Mouse (Mus musculus) limb, embryonic 13.5 days (tissue): ENCODE measurements around the gene Efna1. TPM values are rescaled to one million over a fixed set of nuclear protein-coding genes. Genes with fewer than 3 reads are reported as not detected.

Experiments used
- ATAC-seq: fragments of 200-750 bp; cut with Nextera tagmentation; 2 replicates; pipeline ENCODE4 v1.8.0; 2017; ENCODE audit warnings: low read depth, moderate number of reproducible peaks, moderate TSS enrichment; ENCODE audit not compliant: low FRiP score
- H3K27ac ChIP-seq: fragments of 300-500 bp; sonication (generic); 2 replicates; pipeline ENCODE4 v1.5.1; 2015; ENCODE audit warnings: inconsistent platforms, mild to moderate bottlenecking, moderate library complexity
- H3K27me3 ChIP-seq: fragments of 300-500 bp; sonication (generic); 2 replicates; pipeline ENCODE4 v1.6.1; 2015; ENCODE audit warnings: mild to moderate bottlenecking, inconsistent platforms
- H3K36me3 ChIP-seq: fragments of 300-500 bp; sonication (generic); 2 replicates; pipeline ENCODE4 v1.6.1; 2015; ENCODE audit warnings: inconsistent platforms, mild to moderate bottlenecking, moderate library complexity
- H3K4me1 ChIP-seq: fragments of 300-500 bp; sonication (generic); 2 replicates; pipeline ENCODE4 v1.6.1; 2015; ENCODE audit warnings: inconsistent platforms
- H3K4me2 ChIP-seq: fragments of 300-500 bp; sonication (generic); replicated peaks from 2 replicates; pipeline ENCODE4 v1.6.1; 2015; ENCODE audit warnings: inconsistent platforms, mild to moderate bottlenecking, moderate library complexity
- H3K4me3 ChIP-seq: fragments of 300-500 bp; sonication (generic); 2 replicates; pipeline ENCODE4 v1.5.1; 2015; ENCODE audit warnings: moderate library complexity, mild to moderate bottlenecking, inconsistent platforms
- H3K9ac ChIP-seq: fragments of 300-500 bp; sonication (generic); 2 replicates; pipeline ENCODE4 v1.6.1; 2015; ENCODE audit warnings: mild to moderate bottlenecking, inconsistent platforms
- H3K9me3 ChIP-seq: fragments of 300-500 bp; sonication (generic); 2 replicates; pipeline ENCODE4 v1.6.1; 2016; ENCODE audit warnings: inconsistent platforms
- WGBS: fragments of 180-500 bp; shearing (Covaris S2); methylation state at CpG from one replicate; pipeline ENCODE4 v1.1.7; 2015; 5-methylcytosine and 5-hydroxymethylcytosine counted together
- polyA plus RNA-seq: library from polyadenylated mRNA; unstranded; fragments of >200 nt; fragmentation: Nextera tagmentation; extraction: Ambion mirVana; gene quantifications from 2 replicates; pipeline ENCODE4 v1.2.1, GENCODE M21; 2015

Efna1 gene
- polyA plus RNA-seq, 1 experiment from 2014 or later, result 44.0 TPM

GRCm38 (mm10) chr3:89304440-89304839 lies 23.5 kb upstream of the Efna1 start:
- peaks cover 28% of the 10 kb centered on the region for H3K4me1 ChIP-seq
- H3K4me3 ChIP-seq, result no peak overlapping the region
- no peak overlapping the region for H3K4me2 ChIP-seq
- H3K9me3 ChIP-seq, result no peaks in the 10 kb centered on the region
- WGBS, result 65% methylated on average over 6 of the region's 6 CpGs
- ATAC-seq, result no peak
- H3K36me3 ChIP-seq, result no peaks in the 10 kb centered on the region
- no peaks in the 10 kb centered on the region for H3K27me3 ChIP-seq
- H3K27ac ChIP-seq, result no peak overlapping the region
- H3K9ac ChIP-seq, result no peak overlapping the region

- 60% methylated on average over 2 of the region's 2 CpGs for WGBS
- Histone ChIP-seq H3K36me3 (no peaks in the 10 kb centered on the region), H3K4me3 (no peak overlapping the region), H3K27me3 (no peaks in the 10 kb centered on the region), H3K4me2 (no peak overlapping the region), H3K9ac (no peak overlapping the region), H3K27ac (no peak overlapping the region), H3K9me3 (no peaks in the 10 kb centered on the region), H3K4me1 (peaks cover 23% of the 10 kb centered on the region)
- ATAC-seq, result no peak
Observed at GRCm38 (mm10) chr3:89300514-89300913, 19.6 kb upstream of the Efna1 start.

- H3K27ac ChIP-seq, result no peak overlapping the region
- H3K4me3 ChIP-seq, result peak overlapping the region; percentile 33
- H3K4me1 ChIP-seq, result peaks cover 19% of the 10 kb centered on the region
- H3K36me3 ChIP-seq, result no peaks in the 10 kb centered on the region
- no peak for ATAC-seq
- 36% methylated on average over 1 of the region's 1 CpGs for WGBS
- H3K4me2 ChIP-seq, result peak overlapping the region; percentile 64
- peak overlapping the region; percentile 53 for H3K9ac ChIP-seq
- no peaks in the 10 kb centered on the region for H3K9me3 ChIP-seq
- H3K27me3 ChIP-seq, result no peaks in the 10 kb centered on the region
Observed at GRCm38 (mm10) chr3:89300071-89300470, 19.1 kb upstream of the Efna1 start.

- no peaks in the 10 kb centered on the region for H3K9me3 ChIP-seq
- H3K4me2 ChIP-seq, result peak overlapping the region; percentile 64
- 1% methylated on average over 14 of the region's 14 CpGs for WGBS
- no peak for ATAC-seq
- H3K4me1 ChIP-seq, result peaks cover 17% of the 10 kb centered on the region
- no peaks in the 10 kb centered on the region for H3K27me3 ChIP-seq
- H3K4me3 ChIP-seq, result peak overlapping the region; percentile 33
- H3K36me3 ChIP-seq, result no peaks in the 10 kb centered on the region
- no peak overlapping the region for H3K27ac ChIP-seq
- H3K9ac ChIP-seq, result peak overlapping the region; percentile 53
Observed at GRCm38 (mm10) chr3:89299499-89299898, 18.6 kb upstream of the Efna1 start.

DNA sequence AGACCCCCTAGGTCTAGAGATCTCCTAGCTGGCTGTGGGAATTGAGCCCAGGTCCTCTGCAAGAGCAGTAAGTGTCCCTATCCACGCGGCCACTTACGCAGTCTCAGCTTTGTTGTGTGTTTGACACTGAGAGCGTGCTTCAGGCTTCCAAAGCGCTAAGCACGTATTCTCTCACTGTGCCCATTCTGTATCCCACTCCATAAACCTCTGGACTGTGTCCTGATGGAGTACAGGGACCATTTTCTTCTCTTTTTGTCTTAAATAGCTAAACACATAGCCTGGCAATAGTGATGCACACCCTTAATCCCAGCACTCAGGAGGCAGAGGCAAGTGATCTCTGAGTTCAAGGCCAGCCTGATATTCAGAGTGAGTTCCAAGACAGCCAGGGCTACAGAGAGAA lies 18.0 kb upstream of the Efna1 start:
- Histone ChIP-seq H3K27ac (no peak overlapping the region), H3K4me3 (no peak overlapping the region), H3K36me3 (no peaks in the 10 kb centered on the region), H3K9ac (no peak overlapping the region), H3K27me3 (no peaks in the 10 kb centered on the region), H3K4me2 (peak overlapping the region; percentile 64; the same call in 1 of the 2 replicates), H3K9me3 (no peaks in the 10 kb centered on the region), H3K4me1 (peaks cover 14% of the 10 kb centered on the region)
- WGBS, result 88% methylated on average over 6 of the region's 6 CpGs
- no peak for ATAC-seq

DNA sequence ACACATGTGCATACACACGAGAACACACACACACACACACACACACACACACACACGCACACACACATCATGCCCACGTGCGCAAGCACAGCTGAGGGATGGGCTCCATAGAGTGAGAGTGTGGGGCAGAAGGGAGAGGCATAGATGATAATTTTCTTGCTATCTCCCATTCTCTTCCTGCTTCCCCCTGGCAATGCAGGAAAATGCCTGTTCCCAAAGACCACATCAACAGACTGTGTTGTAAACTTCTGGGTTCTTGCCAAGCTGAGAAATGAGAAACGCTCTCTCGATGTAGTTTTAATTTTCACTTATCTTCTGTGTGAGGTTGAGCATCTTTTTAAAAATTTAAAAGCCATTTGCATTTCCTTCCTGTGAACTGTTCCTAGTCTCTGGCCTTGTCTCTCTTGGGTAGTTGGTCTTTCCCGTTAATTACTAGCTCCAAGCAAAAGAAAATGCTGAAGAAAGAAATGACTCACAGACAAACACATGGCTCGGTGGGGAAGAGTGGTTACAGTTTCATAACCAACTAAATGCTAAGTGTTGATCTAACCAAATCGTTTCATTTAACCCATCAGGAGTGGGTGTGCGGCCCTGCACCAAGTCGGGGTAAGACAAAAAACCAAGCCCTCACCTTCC lies 15.9 kb upstream of the Efna1 start:
- Histone ChIP-seq H3K27me3 (no peaks in the 10 kb centered on the region), H3K36me3 (no peaks in the 10 kb centered on the region), H3K9ac (no peak overlapping the region), H3K9me3 (no peaks in the 10 kb centered on the region), H3K4me3 (no peak overlapping the region), H3K4me2 (no peak overlapping the region), H3K4me1 (peaks cover 20% of the 10 kb centered on the region), H3K27ac (no peak overlapping the region)
- whole genome bisulfite sequencing, result 79% methylated on average over 11 of the region's 11 CpGs
- no peak for ATAC-seq

GRCm38 (mm10) chr3:89295685-89296230 lies 14.8 kb upstream of the Efna1 start:
- WGBS, result 80% methylated on average over 8 of the region's 8 CpGs
- Histone ChIP-seq H3K9ac (no peak overlapping the region), H3K27me3 (no peaks in the 10 kb centered on the region), H3K4me2 (no peak overlapping the region), H3K9me3 (no peaks in the 10 kb centered on the region), H3K36me3 (no peaks in the 10 kb centered on the region), H3K27ac (no peak overlapping the region), H3K4me1 (peaks cover 31% of the 10 kb centered on the region), H3K4me3 (no peak overlapping the region)
- no peak for ATAC-seq

GRCm38 (mm10) chr3:89294195-89294594 lies 13.3 kb upstream of the Efna1 start:
- 74% methylated on average over 5 of the region's 5 CpGs for WGBS

GRCm38 (mm10) chr3:89293247-89293918 lies 12.4 kb upstream of the Efna1 start:
- Histone ChIP-seq H3K4me2 (no peak overlapping the region), H3K27ac (no peak overlapping the region), H3K36me3 (no peaks in the 10 kb centered on the region), H3K9me3 (no peaks in the 10 kb centered on the region), H3K4me1 (peaks cover 26% of the 10 kb centered on the region), H3K27me3 (no peaks in the 10 kb centered on the region), H3K9ac (no peak overlapping the region), H3K4me3 (no peak overlapping the region)
- ATAC-seq, result no peak
- 90% methylated on average over 11 of the region's 11 CpGs for WGBS

More at GRCm38 (mm10) chr3:89294195-89294594, 13.3 kb upstream of the Efna1 start:
- Histone ChIP-seq H3K36me3 (no peaks in the 10 kb centered on the region), H3K27ac (no peak overlapping the region), H3K27me3 (no peaks in the 10 kb centered on the region), H3K9me3 (no peaks in the 10 kb centered on the region), H3K9ac (no peak overlapping the region), H3K4me3 (no peak overlapping the region), H3K4me2 (no peak overlapping the region), H3K4me1 (peaks cover 23% of the 10 kb centered on the region)
- no peak for ATAC-seq

GRCm38 (mm10) chr3:89292303-89292702 lies 11.4 kb upstream of the Efna1 start:
- 49% methylated on average over 5 of the region's 5 CpGs for WGBS
- H3K27ac ChIP-seq, result no peak overlapping the region; the same call in 1 of the 2 replicates
- H3K4me3 ChIP-seq, result no peak overlapping the region
- H3K4me2 ChIP-seq, result no peak overlapping the region
- 0 out of 2 replicates have a peak, but pooled peaks have one; percentile 37 for ATAC-seq
- H3K36me3 ChIP-seq, result no peaks in the 10 kb centered on the region
- no peaks in the 10 kb centered on the region for H3K27me3 ChIP-seq
- peaks cover 34% of the 10 kb centered on the region for H3K4me1 ChIP-seq
- no peak overlapping the region for H3K9ac ChIP-seq
- H3K9me3 ChIP-seq, result no peaks in the 10 kb centered on the region

DNA sequence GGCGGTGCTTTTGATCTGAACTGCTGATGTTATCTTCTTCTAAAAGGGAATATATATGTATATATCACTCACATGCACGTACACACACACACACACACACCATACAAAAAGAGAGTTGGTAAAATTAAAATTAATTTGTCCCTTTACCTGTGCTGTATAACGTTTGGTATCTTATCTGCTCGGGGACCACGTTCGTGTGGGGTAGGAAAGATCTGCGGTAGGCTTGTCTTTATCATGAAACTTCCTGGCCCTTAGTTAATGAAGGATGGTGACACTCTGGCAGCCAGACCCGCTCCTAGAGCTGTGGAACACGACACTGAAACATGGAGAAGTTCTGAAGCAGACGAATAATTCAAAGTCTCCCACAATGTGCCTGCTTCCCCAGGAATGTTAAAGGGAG lies 10.9 kb upstream of the Efna1 start:
- Histone ChIP-seq H3K27ac (no peak overlapping the region; the same call in 1 of the 2 replicates), H3K9ac (no peak overlapping the region), H3K36me3 (no peaks in the 10 kb centered on the region), H3K4me3 (no peak overlapping the region), H3K4me2 (no peak overlapping the region), H3K9me3 (no peaks in the 10 kb centered on the region), H3K27me3 (no peaks in the 10 kb centered on the region), H3K4me1 (peaks cover 34% of the 10 kb centered on the region)
- no peak for ATAC-seq
- 65% methylated on average over 10 of the region's 10 CpGs for WGBS

- no peak overlapping the region for H3K9ac ChIP-seq
- H3K27ac ChIP-seq, result no peak overlapping the region
- H3K4me3 ChIP-seq, result no peak overlapping the region
- peaks cover 38% of the 10 kb centered on the region for H3K4me1 ChIP-seq
- no peak overlapping the region for H3K4me2 ChIP-seq
- no peaks in the 10 kb centered on the region for H3K36me3 ChIP-seq
- no peak for ATAC-seq
- no peaks in the 10 kb centered on the region for H3K9me3 ChIP-seq
- H3K27me3 ChIP-seq, result no peaks in the 10 kb centered on the region
- WGBS, result 50% methylated on average over 7 of the region's 7 CpGs
Observed at GRCm38 (mm10) chr3:89288503-89288928, 7.6 kb upstream of the Efna1 start.
